Mouse (Mus musculus) thymus, adult 2 months (tissue): ENCODE results near the gene Ick. TPM values are rescaled to one million over a fixed set of nuclear protein-coding genes. Genes with fewer than 3 reads are reported as not detected.

Experiments used
- DNase-seq: peaks from one replicate; pipeline ENCODE4 v3.0.0; 2021
- H3K27ac ChIP-seq: fragments of 200-500 bp; 2 replicates; pipeline ENCODE4 v1.5.1; 2012; ENCODE audit warnings: low read length, control low read depth; ENCODE audit not compliant: control insufficient read depth, insufficient read depth
- H3K27me3 ChIP-seq: fragments of 200-500 bp; 2 replicates; pipeline ENCODE4 v1.6.1; 2012; ENCODE audit warnings: mild to moderate bottlenecking, low read length, moderate library complexity, mixed read lengths; ENCODE audit not compliant: control insufficient read depth, insufficient read depth
- H3K36me3 ChIP-seq: fragments of 200-500 bp; 2 replicates; pipeline ENCODE4 v1.6.1; 2012; ENCODE audit warnings: mild to moderate bottlenecking, low read length, moderate library complexity; ENCODE audit not compliant: control insufficient read depth, insufficient read depth
- H3K4me1 ChIP-seq: fragments of 200-500 bp; replicated peaks from 2 replicates; pipeline ENCODE4 v1.6.1; 2012; ENCODE audit warnings: low read length; ENCODE audit not compliant: control insufficient read depth, insufficient read depth
- H3K4me3 ChIP-seq: fragments of 200-500 bp; 2 replicates; pipeline ENCODE4 v1.5.1; 2012; ENCODE audit warnings: mild to moderate bottlenecking, low read length, control low read depth, moderate library complexity; ENCODE audit not compliant: control insufficient read depth, insufficient read depth
- CTCF ChIP-seq: fragments of 200-500 bp; IDR thresholded peaks from 2 replicates; pipeline ENCODE4 v1.5.1; 2012; ENCODE audit warnings: mild to moderate bottlenecking, control low read depth, low read length, moderate library complexity, borderline replicate concordance; ENCODE audit not compliant: control insufficient read depth, poor library complexity, insufficient read depth; ENCODE audit errors: extremely low read depth
- POLR2A ChIP-seq: fragments of 200-500 bp; IDR thresholded peaks from 2 replicates; pipeline ENCODE4 v1.6.1; 2012; ENCODE audit warnings: mild to moderate bottlenecking, low read length, control low read depth, moderate library complexity; ENCODE audit not compliant: control insufficient read depth, poor library complexity, insufficient read depth; ENCODE audit errors: extremely low read depth
- WGBS: fragments of 180-500 bp; shearing (Covaris S2); methylation state at CpG from one replicate; pipeline ENCODE4 v1.1.7; 2018; 5-methylcytosine and 5-hydroxymethylcytosine counted together
- polyA plus RNA-seq: library from polyadenylated mRNA; depleted of rRNA; stranded (reverse); fragments of >200 nt; gene quantifications from 2 replicates; pipeline ENCODE4 v1.2.3, GENCODE M21; 2012; rRNA removed

The Ick gene
- polyA plus RNA-seq, 1 experiment, result 14.5 TPM

GRCm38 (mm10) chr9:78211521-78211920 is 102.5 kb downstream of the Ick start:
- no peak overlapping the region for H3K27ac ChIP-seq
- 100% methylated on average over 3 of the region's 3 CpGs for WGBS
- H3K4me3 ChIP-seq, result no peak overlapping the region
- no peaks in the 10 kb centered on the region for H3K36me3 ChIP-seq
- no peaks in the 10 kb centered on the region for H3K4me1 ChIP-seq
- no peak for TF ChIP-seq POLR2A
- TF ChIP-seq CTCF, result no peak
- H3K27me3 ChIP-seq, result no peaks in the 10 kb centered on the region
- no peak for DNase-seq

GRCm38 (mm10) chr9:78212341-78213049 is 103.5 kb downstream of the Ick start:
- no peak for TF ChIP-seq CTCF

GRCm38 (mm10) chr9:78217074-78217473 is 108.1 kb downstream of the Ick start:
- Histone ChIP-seq H3K27ac (no peak overlapping the region), H3K4me3 (no peak overlapping the region), H3K36me3 (no peaks in the 10 kb centered on the region), H3K27me3 (no peaks in the 10 kb centered on the region), H3K4me1 (no peaks in the 10 kb centered on the region)
- WGBS, result 84% methylated on average over 4 of the region's 4 CpGs
- TF ChIP-seq CTCF (no peak), POLR2A (no peak)
- no peak for DNase-seq

More at GRCm38 (mm10) chr9:78212341-78213049, 103.5 kb downstream of the Ick start:
- no peaks in the 10 kb centered on the region for H3K36me3 ChIP-seq
- no peaks in the 10 kb centered on the region for H3K27me3 ChIP-seq
- 76% methylated on average over 7 of the region's 7 CpGs for WGBS
- no peak for DNase-seq
- no peak overlapping the region for H3K27ac ChIP-seq
- H3K4me3 ChIP-seq, result no peak overlapping the region
- H3K4me1 ChIP-seq, result no peaks in the 10 kb centered on the region

Other genes starting within 250 kb of the Ick start
- 74.0 and 79.6 TPM in 2 replicates for gene Elovl5, start 191.8 kb upstream of the Ick start, polyA plus RNA-seq
- 0.20 TPM in 1 of 2 replicates, not detected in the other for gene Gcm1, start 57.3 kb upstream of the Ick start, polyA plus RNA-seq
- gene Fbxo9, start 127 bp upstream of the Ick start, polyA plus RNA-seq, result 99.7 and 119 TPM in 2 replicates
- gene Gsta4, start 73.6 kb downstream of the Ick start, polyA plus RNA-seq, result 5.6 and 7.9 TPM in 2 replicates
- 0.64 and 0.82 TPM in 2 replicates for gene Gsta1, start 121.5 kb downstream of the Ick start, polyA plus RNA-seq
- 0.19 TPM in 1 of 2 replicates, not detected in the other for gene Gm3776, start 147.9 kb downstream of the Ick start, polyA plus RNA-seq
- not detected in 2 replicates for gene Gm10639, start 180.7 kb downstream of the Ick start, polyA plus RNA-seq
- gene Omt2a, start 205.6 kb downstream of the Ick start, polyA plus RNA-seq, result 0.36 TPM in 1 of 2 replicates, not detected in the other
- 0.28 TPM in 1 of 2 replicates, not detected in the other for gene Omt2b, start 218.4 kb downstream of the Ick start, polyA plus RNA-seq
- gene Gsta2, start 246.6 kb downstream of the Ick start, polyA plus RNA-seq, result 1.4 and 2.1 TPM in 2 replicates